Mouse (Mus musculus) ES-E14 (cell line): ENCODE measurements around the gene Hkdc1.
"Not testable (repeated sequence)": the region's sequence is repeated elsewhere in the genome, so short reads cannot be mapped to it uniquely, and the experiment has no call there.

Experiments
- CHD2 ChIP-seq: IDR thresholded peaks from 2 replicates; pipeline ENCODE4 v1.6.1; 2014; ENCODE audit warnings: mild to moderate bottlenecking, low read depth, low read length, inconsistent platforms
- HCFC1 ChIP-seq: IDR thresholded peaks from 2 replicates; pipeline ENCODE4 v1.6.1; 2012; ENCODE audit warnings: low read length, inconsistent platforms, borderline replicate concordance; ENCODE audit not compliant: insufficient read depth
- MAFK ChIP-seq: IDR thresholded peaks from 2 replicates; pipeline ENCODE4 v1.6.1; 2014; ENCODE audit warnings: mild to moderate bottlenecking, low read depth, low read length, inconsistent platforms; ENCODE audit not compliant: insufficient read depth
- ZC3H11A ChIP-seq: IDR thresholded peaks from 2 replicates; pipeline ENCODE4 v1.6.1; 2012; ENCODE audit warnings: low read depth, mild to moderate bottlenecking, inconsistent platforms, low read length, borderline replicate concordance
- ZNF384 ChIP-seq: IDR thresholded peaks from 2 replicates; pipeline ENCODE4 v1.6.1; 2012; ENCODE audit warnings: low read depth, low read length, inconsistent platforms

GRCm38 (mm10) chr10:62452001-62452400 is 29.7 kb upstream of the Hkdc1 start:
- TF ChIP-seq ZC3H11A, HCFC1, CHD2, MAFK, ZNF384: not testable (repeated sequence)
